ENCODE assay signal across 11 mouse cellular contexts in the genomic region with DNA sequence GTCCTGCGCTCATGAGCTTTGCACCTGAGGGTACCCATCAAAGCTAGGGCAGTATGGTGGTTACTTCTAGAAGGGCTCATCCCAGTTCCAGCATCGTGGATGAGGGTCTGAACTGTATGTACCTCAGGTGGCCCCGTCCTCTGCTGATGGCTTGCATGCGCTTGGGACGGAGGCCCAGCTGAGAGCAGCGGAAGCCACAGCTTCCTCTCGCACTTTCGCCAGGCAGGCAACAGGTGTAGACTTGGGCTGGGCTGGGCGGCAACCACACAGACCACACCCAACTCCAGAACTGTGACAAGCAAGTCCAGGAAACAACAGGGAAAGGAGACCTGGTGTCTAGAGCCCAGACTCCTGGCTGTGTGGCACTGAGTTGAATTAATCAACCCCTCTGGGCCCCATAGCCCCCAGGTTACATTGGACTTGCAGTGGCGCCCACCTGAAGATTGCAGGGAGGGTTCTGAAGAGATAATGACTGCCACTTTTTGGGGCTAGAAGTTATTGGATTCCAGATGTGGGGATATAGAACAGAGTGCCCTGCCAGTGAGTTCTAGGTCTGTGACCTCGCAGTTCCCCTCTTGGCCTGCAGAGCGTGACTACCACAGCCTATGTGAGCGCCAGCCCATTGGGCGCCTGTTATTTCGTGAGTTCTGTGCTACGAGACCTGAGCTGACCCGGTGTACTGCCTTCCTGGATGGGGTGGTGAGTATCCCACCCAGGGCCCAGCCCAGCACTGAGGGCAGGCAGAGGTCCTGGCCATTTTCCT. TPM values are rescaled to one million over a fixed set of nuclear protein-coding genes. Genes with fewer than 3 reads are reported as not detected.
DNase-seq lines count a peak whose midpoint lies in the region; ATAC-seq and TF ChIP-seq lines count a peak whose summit lies in the region.
"Had no signal": no experiment of that assay in that cellular context is flagged by ENCODE, and none has a peak within 500 bp of the region (broad histone marks: within the 10 kb centered on the region; RNA-seq: fewer than 3 reads in every experiment).

No protein-coding gene starts in this region.

- H3K27me3 ChIP-seq in forebrain, postnatal 0 days (ENCODE audit: insufficient read depth, low read length): no peaks in the 10 kb centered on the region
- no peaks in the 10 kb centered on the region for H3K27me3 ChIP-seq in forebrain, embryonic 13.5 days
- H3K27me3 ChIP-seq in midbrain, embryonic 11.5 days (ENCODE audit: control insufficient read depth, insufficient read depth, low read length): no peaks in the 10 kb centered on the region
- no peaks in the 10 kb centered on the region for H3K27me3 ChIP-seq in midbrain, embryonic 10.5 days (ENCODE audit: low read depth, poor library complexity, severe bottlenecking)
- no peaks in the 10 kb centered on the region for H3K27me3 ChIP-seq in forebrain, embryonic 16.5 days (replicated peaks; ENCODE audit: control insufficient read depth, insufficient read depth, low read length)
- H3K27me3 ChIP-seq: embryonic facial prominence, embryonic 13.5 days had no signal

- H3K27ac ChIP-seq in forebrain, postnatal 0 days (ENCODE audit: low read depth, low read length): no peak overlapping the region
- H3K27ac ChIP-seq in forebrain, embryonic 13.5 days: no peak overlapping the region
- no peak overlapping the region for H3K27ac ChIP-seq in midbrain, embryonic 11.5 days (ENCODE audit: low read depth, low read length)
- no peak overlapping the region for H3K27ac ChIP-seq in midbrain, embryonic 10.5 days (replicated peaks)
- H3K27ac ChIP-seq in forebrain, embryonic 16.5 days (ENCODE audit: low read length): no peak overlapping the region
- H3K27ac ChIP-seq: embryonic facial prominence, embryonic 13.5 days had no signal

- DNase-seq in forebrain, postnatal 0 days: no peak
- peak; percentile 45 for DNase-seq in midbrain, embryonic 11.5 days (ENCODE audit: low spot score, missing footprints)
- no peak for DNase-seq in midbrain, embryonic 10.5 days (ENCODE audit: low spot score)
- DNase-seq in thymus, postnatal 36 days: peak; percentile 76 to 86
- DNase-seq in adrenal gland, adult 2 months: no peak

- no peak for ATAC-seq in forebrain, postnatal 0 days
- ATAC-seq in forebrain, embryonic 13.5 days: no peak
- ATAC-seq in midbrain, embryonic 11.5 days (ENCODE audit: low FRiP score): no peak
- peak; percentile 33 for ATAC-seq in megakaryocyte, adult 5-6 weeks (ENCODE audit: poor library complexity, severe bottlenecking)
- ATAC-seq in forebrain, embryonic 16.5 days: no peak

- H3K36me3 ChIP-seq in forebrain, postnatal 0 days (ENCODE audit: insufficient read depth): peaks cover 46% of the 10 kb centered on the region
- peaks cover 60% of the 10 kb centered on the region for H3K36me3 ChIP-seq in forebrain, embryonic 13.5 days (ENCODE audit: poor library complexity, severe bottlenecking)
- peaks cover 32% of the 10 kb centered on the region for H3K36me3 ChIP-seq in midbrain, embryonic 11.5 days (ENCODE audit: control insufficient read depth, insufficient read depth, low read length)
- peaks cover 69% of the 10 kb centered on the region for H3K36me3 ChIP-seq in midbrain, embryonic 10.5 days
- peaks cover 15% of the 10 kb centered on the region for H3K36me3 ChIP-seq in forebrain, embryonic 16.5 days (ENCODE audit: control insufficient read depth, insufficient read depth)

- no peaks in the 10 kb centered on the region; the same call in 1 of the 2 replicates for H3K4me1 ChIP-seq in forebrain, postnatal 0 days (ENCODE audit: insufficient read depth)
- H3K4me1 ChIP-seq in forebrain, embryonic 13.5 days: peaks cover 29% of the 10 kb centered on the region
- H3K4me1 ChIP-seq in midbrain, embryonic 11.5 days (ENCODE audit: control insufficient read depth, insufficient read depth, low read length): peaks cover 14% of the 10 kb centered on the region
- peaks cover 24% of the 10 kb centered on the region for H3K4me1 ChIP-seq in midbrain, embryonic 10.5 days
- H3K4me1 ChIP-seq in forebrain, embryonic 16.5 days (replicated peaks; ENCODE audit: control insufficient read depth, insufficient read depth, low read length): peaks cover 23% of the 10 kb centered on the region

- 87% methylated on average over 17 of the region's 17 CpGs for whole genome bisulfite sequencing in forebrain, postnatal 0 days
- 92% methylated on average over 17 of the region's 17 CpGs for WGBS in forebrain, embryonic 13.5 days
- 92% methylated on average over 17 of the region's 17 CpGs for WGBS in midbrain, embryonic 11.5 days
- WGBS in midbrain, embryonic 10.5 days: 91% methylated on average over 17 of the region's 17 CpGs
- 89% methylated on average over 17 of the region's 17 CpGs for WGBS in forebrain, embryonic 16.5 days

- H3K9ac ChIP-seq in forebrain, postnatal 0 days: no peak overlapping the region
- no peak overlapping the region for H3K9ac ChIP-seq in forebrain, embryonic 13.5 days
- no peak overlapping the region for H3K9ac ChIP-seq in midbrain, embryonic 11.5 days (ENCODE audit: low read length)
- no peak overlapping the region for H3K9ac ChIP-seq in forebrain, embryonic 16.5 days (replicated peaks; ENCODE audit: low read depth, low read length)

- no peak overlapping the region for H3K4me2 ChIP-seq in forebrain, postnatal 0 days (ENCODE audit: low read depth)
- no peak overlapping the region for H3K4me2 ChIP-seq in forebrain, embryonic 13.5 days
- no peak overlapping the region for H3K4me2 ChIP-seq in midbrain, embryonic 11.5 days
- no peak overlapping the region for H3K4me2 ChIP-seq in forebrain, embryonic 16.5 days (ENCODE audit: low read length)
- H3K4me2 ChIP-seq: embryonic facial prominence, embryonic 13.5 days had no signal

- no peak overlapping the region for H3K4me3 ChIP-seq in forebrain, postnatal 0 days (ENCODE audit: low read depth, low read length)
- no peak overlapping the region for H3K4me3 ChIP-seq in forebrain, embryonic 13.5 days
- H3K4me3 ChIP-seq in midbrain, embryonic 11.5 days (ENCODE audit: low read depth, low read length): no peak overlapping the region
- H3K4me3 ChIP-seq in midbrain, embryonic 10.5 days: no peak overlapping the region
- no peak overlapping the region for H3K4me3 ChIP-seq in forebrain, embryonic 16.5 days (replicated peaks; ENCODE audit: low read length)
- H3K4me3 ChIP-seq: embryonic facial prominence, embryonic 13.5 days had no signal

- H3K9me3 ChIP-seq in forebrain, postnatal 0 days (ENCODE audit: low read length): no peaks in the 10 kb centered on the region
- no peaks in the 10 kb centered on the region for H3K9me3 ChIP-seq in forebrain, embryonic 13.5 days (replicated peaks)
- H3K9me3 ChIP-seq in midbrain, embryonic 11.5 days (ENCODE audit: control insufficient read depth, low read length): no peaks in the 10 kb centered on the region
- no peaks in the 10 kb centered on the region for H3K9me3 ChIP-seq in midbrain, embryonic 10.5 days (replicated peaks)
- no peaks in the 10 kb centered on the region for H3K9me3 ChIP-seq in forebrain, embryonic 16.5 days (ENCODE audit: control insufficient read depth, low read length)
- H3K9me3 ChIP-seq: embryonic facial prominence, embryonic 13.5 days had no signal

- peak; percentile 28 for TF ChIP-seq CTCF in forebrain, postnatal 0 days (IDR thresholded peaks at IDR 0.05; ENCODE audit: low read depth)

RNA-seq across cellular contexts. Expression of gene Grk6, which starts 5.0 kb away (rescaled TPM):
- 79.5 and 88.2 TPM in 2 replicates for total RNA-seq in forebrain, postnatal 0 days (2014; rRNA removed)
- polyA plus RNA-seq in forebrain, postnatal 0 days (2015; fragmentation: Nextera tagmentation; extraction: Ambion mirVana): 38.5 and 40.8 TPM in 2 replicates
- polyA plus RNA-seq in forebrain, embryonic 13.5 days (2015; fragmentation: Nextera tagmentation; extraction: Ambion mirVana): 24.9 and 26.9 TPM in 2 replicates
- 42.0 and 52.3 TPM in 2 replicates for polyA plus RNA-seq in midbrain, embryonic 11.5 days (2014; fragmentation: Nextera tagmentation; extraction: Ambion mirVana)
- 41.8 and 51.4 TPM in 2 replicates for polyA plus RNA-seq in midbrain, embryonic 10.5 days (2016; fragmentation: Nextera tagmentation; extraction: Ambion mirVana)
- 87.3 and 89.9 TPM in 2 replicates for total RNA-seq in megakaryocyte, adult 5-6 weeks (2015)
- total RNA-seq in megakaryocyte, adult 5-6 weeks (2017): 144 and 155 TPM in 2 replicates
- polyA plus RNA-seq in forebrain, embryonic 16.5 days (2015; fragmentation: Nextera tagmentation; extraction: Ambion mirVana): 39.4 and 40.1 TPM in 2 replicates
- 10 to 100 TPM; 28.4 to 36.5 TPM for total RNA-seq in adrenal gland, adult 2 months (2021)
- 48.5 and 70.5 TPM in 2 replicates for polyA plus RNA-seq in adrenal gland, adult 2 months (2012; rRNA removed)

RNA-seq across cellular contexts. Expression of gene Prr7, which starts 14.2 kb away (rescaled TPM):
- 108 and 118 TPM in 2 replicates for total RNA-seq in forebrain, postnatal 0 days (2014; rRNA removed)
- 7.8 and 8.7 TPM in 2 replicates for polyA plus RNA-seq in forebrain, postnatal 0 days (2015; fragmentation: Nextera tagmentation; extraction: Ambion mirVana)
- 1.6 and 2.2 TPM in 2 replicates for polyA plus RNA-seq in forebrain, embryonic 13.5 days (2015; fragmentation: Nextera tagmentation; extraction: Ambion mirVana)
- polyA plus RNA-seq in midbrain, embryonic 11.5 days (2014; fragmentation: Nextera tagmentation; extraction: Ambion mirVana): 2.8 and 3.0 TPM in 2 replicates
- 0.69 and 0.87 TPM in 2 replicates for polyA plus RNA-seq in midbrain, embryonic 10.5 days (2016; fragmentation: Nextera tagmentation; extraction: Ambion mirVana)
- 1.1 and 1.2 TPM in 2 replicates for total RNA-seq in megakaryocyte, adult 5-6 weeks (2015)
- 1.4 and 1.8 TPM in 2 replicates for total RNA-seq in megakaryocyte, adult 5-6 weeks (2017)
- 4.1 and 4.3 TPM in 2 replicates for polyA plus RNA-seq in forebrain, embryonic 16.5 days (2015; fragmentation: Nextera tagmentation; extraction: Ambion mirVana)
- 1 to 10 TPM; 1.5 to 4.1 TPM for total RNA-seq in adrenal gland, adult 2 months (2021)
- 59.0 and 66.3 TPM in 2 replicates for polyA plus RNA-seq in adrenal gland, adult 2 months (2012; rRNA removed)
- total RNA-seq: megakaryocyte-erythroid progenitor cell, adult 5-6 weeks had no signal

RNA-seq across cellular contexts. Expression of gene F12, which starts 23.3 kb away (rescaled TPM):
- 0.15 TPM in 1 of 2 replicates, not detected in the other for total RNA-seq in forebrain, postnatal 0 days (2014; rRNA removed)
- polyA plus RNA-seq in forebrain, postnatal 0 days (2015; fragmentation: Nextera tagmentation; extraction: Ambion mirVana): 0.45 and 0.51 TPM in 2 replicates
- polyA plus RNA-seq in forebrain, embryonic 13.5 days (2015; fragmentation: Nextera tagmentation; extraction: Ambion mirVana): not detected in 2 replicates
- polyA plus RNA-seq in midbrain, embryonic 11.5 days (2014; fragmentation: Nextera tagmentation; extraction: Ambion mirVana): 0.14 TPM in 1 of 2 replicates, not detected in the other
- 0.14 TPM in 1 of 2 replicates, not detected in the other for polyA plus RNA-seq in midbrain, embryonic 10.5 days (2016; fragmentation: Nextera tagmentation; extraction: Ambion mirVana)
- total RNA-seq in megakaryocyte, adult 5-6 weeks (2015): 0.13 and 0.21 TPM in 2 replicates
- total RNA-seq in megakaryocyte, adult 5-6 weeks (2017): not detected in 2 replicates
- not detected in 2 replicates for polyA plus RNA-seq in forebrain, embryonic 16.5 days (2015; fragmentation: Nextera tagmentation; extraction: Ambion mirVana)
- 1 to 10 TPM in 1 of 2 experiments, not detected in 1; 1.5 TPM for total RNA-seq in adrenal gland, adult 2 months (2021)
- 0.10 and 0.34 TPM in 2 replicates for polyA plus RNA-seq in adrenal gland, adult 2 months (2012; rRNA removed)
- total RNA-seq: heart, postnatal 4 days; megakaryocyte-erythroid progenitor cell, adult 5-6 weeks had no signal

RNA-seq across cellular contexts. Expression of gene Pfn3, which starts 34.8 kb away (rescaled TPM):
- not detected in 2 replicates for total RNA-seq in forebrain, postnatal 0 days (2014; rRNA removed)
- polyA plus RNA-seq in forebrain, postnatal 0 days (2015; fragmentation: Nextera tagmentation; extraction: Ambion mirVana): 0.93 and 1.5 TPM in 2 replicates
- polyA plus RNA-seq in forebrain, embryonic 13.5 days (2015; fragmentation: Nextera tagmentation; extraction: Ambion mirVana): 0.60 TPM in 1 of 2 replicates, not detected in the other
- polyA plus RNA-seq in midbrain, embryonic 11.5 days (2014; fragmentation: Nextera tagmentation; extraction: Ambion mirVana): not detected in 2 replicates
- polyA plus RNA-seq in midbrain, embryonic 10.5 days (2016; fragmentation: Nextera tagmentation; extraction: Ambion mirVana): not detected in 2 replicates
- not detected in 2 replicates for total RNA-seq in megakaryocyte, adult 5-6 weeks (2015)
- total RNA-seq in megakaryocyte, adult 5-6 weeks (2017): not detected in 2 replicates
- polyA plus RNA-seq in forebrain, embryonic 16.5 days (2015; fragmentation: Nextera tagmentation; extraction: Ambion mirVana): 0.43 and 0.84 TPM in 2 replicates
- total RNA-seq in adrenal gland, adult 2 months (2021): not detected
- not detected in 2 replicates for polyA plus RNA-seq in adrenal gland, adult 2 months (2012; rRNA removed)
- total RNA-seq: heart, postnatal 4 days; megakaryocyte-erythroid progenitor cell, adult 5-6 weeks had no signal
- polyA plus RNA-seq: embryonic facial prominence, embryonic 13.5 days had no signal

RNA-seq across cellular contexts. Expression of gene Dbn1, which starts 38.1 kb away (rescaled TPM):
- 545 and 619 TPM in 2 replicates for total RNA-seq in forebrain, postnatal 0 days (2014; rRNA removed)
- 603 and 619 TPM in 2 replicates for polyA plus RNA-seq in forebrain, postnatal 0 days (2015; fragmentation: Nextera tagmentation; extraction: Ambion mirVana)
- polyA plus RNA-seq in forebrain, embryonic 13.5 days (2015; fragmentation: Nextera tagmentation; extraction: Ambion mirVana): 639 and 641 TPM in 2 replicates
- polyA plus RNA-seq in midbrain, embryonic 11.5 days (2014; fragmentation: Nextera tagmentation; extraction: Ambion mirVana): 292 and 294 TPM in 2 replicates
- 381 and 466 TPM in 2 replicates for polyA plus RNA-seq in midbrain, embryonic 10.5 days (2016; fragmentation: Nextera tagmentation; extraction: Ambion mirVana)
- total RNA-seq in megakaryocyte, adult 5-6 weeks (2015): 0.18 TPM in 1 of 2 replicates, not detected in the other
- total RNA-seq in megakaryocyte, adult 5-6 weeks (2017): 0.57 and 2.9 TPM in 2 replicates
- polyA plus RNA-seq in forebrain, embryonic 16.5 days (2015; fragmentation: Nextera tagmentation; extraction: Ambion mirVana): 792 and 816 TPM in 2 replicates
- total RNA-seq in adrenal gland, adult 2 months (2021): 10 to 100 TPM; 12.6 to 25.9 TPM
- polyA plus RNA-seq in adrenal gland, adult 2 months (2012; rRNA removed): 41.5 and 44.1 TPM in 2 replicates
- total RNA-seq: megakaryocyte-erythroid progenitor cell, adult 5-6 weeks had no signal

Comparison
In these comparisons a context has a peak if more than half of its experiments do, and no peak if none do; other contexts are left out.
1. DNase-seq: peak in midbrain, embryonic 11.5 days (single experiment) and thymus, postnatal 36 days (2 of 2); none in forebrain, postnatal 0 days (single experiment), midbrain, embryonic 10.5 days (single experiment) and adrenal gland, adult 2 months (single experiment).